Mouse (Mus musculus): Measurements from ENCODE around the gene Sfmbt2. TPM values are rescaled to one million over a fixed set of nuclear protein-coding genes. Genes with fewer than 3 reads are reported as not detected.

Sfmbt2 gene
- total RNA-seq, 1 experiment, result 43.7 TPM

DNA sequence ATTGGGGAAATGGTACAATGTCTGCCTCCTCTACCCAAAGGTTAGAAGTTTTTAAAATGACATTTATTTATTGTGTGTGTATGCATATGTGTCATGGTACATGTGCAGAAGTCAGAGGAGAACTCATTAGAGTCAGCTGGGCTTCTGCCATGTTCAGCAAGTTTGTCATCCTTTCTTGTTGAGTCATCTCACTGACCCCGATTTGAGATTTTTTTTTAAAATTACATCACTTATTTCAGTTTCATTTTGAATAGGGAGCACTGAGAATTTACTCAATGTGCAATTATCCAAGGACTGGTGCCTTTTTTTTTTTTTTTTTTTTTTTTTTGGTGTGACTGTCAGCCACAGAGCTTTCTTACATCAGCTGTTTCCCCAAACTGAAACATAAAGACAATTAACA is 19.2 kb upstream of the Sfmbt2 start:
- peaks cover 23% of the 10 kb centered on the region for H3K36me3 ChIP-seq (ENCODE audit: control insufficient read depth, insufficient read depth, low read length, poor library complexity, severe bottlenecking)
- no peak overlapping the region for H3K9ac ChIP-seq (ENCODE audit: insufficient read depth, low read depth, low read length, poor library complexity, severe bottlenecking)
- no peak overlapping the region for H3K4me3 ChIP-seq (ENCODE audit: insufficient read depth in 1 of 2, low read depth in 1 of 2, low read length in 2 of 2, poor library complexity in 1 of 2, severe bottlenecking in 1 of 2)
- DNase-seq (ENCODE audit: low read depth, low spot score), result no peak
- no peak overlapping the region for H3K27ac ChIP-seq (ENCODE audit: insufficient read depth, low read depth, low read length, poor library complexity, severe bottlenecking)
- H3K4me1 ChIP-seq (ENCODE audit: control insufficient read depth in 2 of 2, insufficient read depth in 2 of 2, low read length in 2 of 2, poor library complexity in 1 of 2), result peaks cover 0 to 2% of the 10 kb centered on the region in 2 experiments; a peak in 1 of 4 replicates
- no peak for TF ChIP-seq HCFC1 (IDR thresholded peaks at IDR 0.05; ENCODE audit: borderline replicate concordance, insufficient read depth, low read length)
- TF ChIP-seq CHD2 (IDR thresholded peaks at IDR 0.05; ENCODE audit: low read depth, low read length), result no peak
- TF ChIP-seq ZC3H11A (IDR thresholded peaks at IDR 0.05; ENCODE audit: borderline replicate concordance, low read depth, low read length), result no peak
- TF ChIP-seq MAFK (IDR thresholded peaks at IDR 0.05; ENCODE audit: insufficient read depth, low read depth, low read length), result no peak
- TF ChIP-seq ZNF384 (IDR thresholded peaks at IDR 0.05; ENCODE audit: low read depth, low read length), result no peak
- in situ Hi-C loops (cut with MboI; ENCODE audit: low sequenced_read_pairs in 2 of 2, unreplicated experiment in 2 of 2), result no loop called here
- no peaks in the 10 kb centered on the region for H3K9me3 ChIP-seq (ENCODE audit: control insufficient read depth, insufficient read depth, low read depth, low read length)

DNA sequence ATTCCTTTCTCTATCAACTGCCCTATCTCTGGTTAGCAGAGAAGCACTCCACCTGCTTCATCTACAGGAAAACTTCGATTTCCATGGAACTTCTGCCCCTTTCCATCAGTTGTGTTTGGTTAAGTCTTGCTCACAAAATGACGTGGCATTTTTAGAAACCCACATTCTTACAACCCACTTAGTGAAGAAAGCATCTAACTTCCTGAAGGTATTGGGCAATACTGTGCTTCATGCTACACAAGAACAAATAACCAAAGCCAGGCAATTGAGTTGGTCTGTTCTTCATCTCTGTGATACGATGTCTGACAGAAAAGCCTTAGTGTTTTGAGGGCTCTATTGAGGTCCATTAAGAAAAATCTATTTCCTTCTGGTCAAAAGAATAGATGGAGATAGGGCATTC is 17.4 kb upstream of the Sfmbt2 start:
- TF ChIP-seq MAFK (IDR thresholded peaks at IDR 0.05; ENCODE audit: insufficient read depth, low read depth, low read length), result no peak
- TF ChIP-seq ZNF384 (IDR thresholded peaks at IDR 0.05; ENCODE audit: low read depth, low read length), result no peak
- no peak for TF ChIP-seq HCFC1 (IDR thresholded peaks at IDR 0.05; ENCODE audit: borderline replicate concordance, insufficient read depth, low read length)
- TF ChIP-seq ZC3H11A (IDR thresholded peaks at IDR 0.05; ENCODE audit: borderline replicate concordance, low read depth, low read length), result no peak
- no peak for TF ChIP-seq CHD2 (IDR thresholded peaks at IDR 0.05; ENCODE audit: low read depth, low read length)
- H3K36me3 ChIP-seq (ENCODE audit: control insufficient read depth, insufficient read depth, low read length, poor library complexity, severe bottlenecking), result peaks cover 19% of the 10 kb centered on the region
- peaks cover 0 to 2% of the 10 kb centered on the region in 2 experiments; a peak in 1 of 4 replicates for H3K4me1 ChIP-seq (ENCODE audit: control insufficient read depth in 2 of 2, insufficient read depth in 2 of 2, low read length in 2 of 2, poor library complexity in 1 of 2)
- DNase-seq (ENCODE audit: low read depth, low spot score), result no peak
- no peak overlapping the region for H3K9ac ChIP-seq (ENCODE audit: insufficient read depth, low read depth, low read length, poor library complexity, severe bottlenecking)
- H3K4me3 ChIP-seq (ENCODE audit: insufficient read depth in 1 of 2, low read depth in 1 of 2, low read length in 2 of 2, poor library complexity in 1 of 2, severe bottlenecking in 1 of 2), result no peak overlapping the region
- in situ Hi-C loops (cut with MboI; ENCODE audit: low sequenced_read_pairs in 2 of 2, unreplicated experiment in 2 of 2), result no loop called here
- H3K27ac ChIP-seq (ENCODE audit: insufficient read depth, low read depth, low read length, poor library complexity, severe bottlenecking), result no peak overlapping the region
- H3K9me3 ChIP-seq (ENCODE audit: control insufficient read depth, insufficient read depth, low read depth, low read length), result no peaks in the 10 kb centered on the region

DNA sequence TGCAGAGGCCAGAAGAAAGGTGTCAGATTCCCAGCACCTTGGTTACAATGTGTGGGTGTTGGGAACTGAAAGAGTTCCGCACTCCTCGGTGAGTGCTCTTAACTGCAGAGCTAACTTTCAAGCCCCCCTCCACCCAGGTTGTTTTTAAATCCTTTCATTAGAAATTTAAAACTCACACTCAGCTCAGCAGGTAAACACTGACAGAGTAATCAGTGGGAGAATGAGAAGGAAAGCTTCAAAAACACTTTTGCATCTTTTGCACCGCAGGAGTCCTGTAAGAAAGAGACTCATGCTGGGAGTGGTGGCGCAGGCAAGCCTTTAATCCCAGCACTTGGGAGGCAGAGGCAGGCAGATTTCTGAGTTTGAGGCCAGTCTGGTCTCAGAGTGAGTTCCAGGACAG is 16.4 kb upstream of the Sfmbt2 start:
- no peak overlapping the region for H3K27ac ChIP-seq (ENCODE audit: insufficient read depth, low read depth, low read length, poor library complexity, severe bottlenecking)
- H3K4me3 ChIP-seq (ENCODE audit: insufficient read depth in 1 of 2, low read depth in 1 of 2, low read length in 2 of 2, poor library complexity in 1 of 2, severe bottlenecking in 1 of 2), result no peak overlapping the region
- no peak for TF ChIP-seq CHD2 (IDR thresholded peaks at IDR 0.05; ENCODE audit: low read depth, low read length)
- TF ChIP-seq MAFK (IDR thresholded peaks at IDR 0.05; ENCODE audit: insufficient read depth, low read depth, low read length), result no peak
- TF ChIP-seq ZC3H11A (IDR thresholded peaks at IDR 0.05; ENCODE audit: borderline replicate concordance, low read depth, low read length), result no peak
- TF ChIP-seq ZNF384 (IDR thresholded peaks at IDR 0.05; ENCODE audit: low read depth, low read length), result no peak
- H3K36me3 ChIP-seq (ENCODE audit: control insufficient read depth, insufficient read depth, low read length, poor library complexity, severe bottlenecking), result peaks cover 19% of the 10 kb centered on the region
- in situ Hi-C loops (cut with MboI; ENCODE audit: low sequenced_read_pairs in 2 of 2, unreplicated experiment in 2 of 2), result no loop called here
- DNase-seq (ENCODE audit: low read depth, low spot score), result peak; percentile 63
- no peaks in the 10 kb centered on the region for H3K9me3 ChIP-seq (ENCODE audit: control insufficient read depth, insufficient read depth, low read depth, low read length)
- no peak overlapping the region for H3K9ac ChIP-seq (ENCODE audit: insufficient read depth, low read depth, low read length, poor library complexity, severe bottlenecking)
- peaks cover 0 to 2% of the 10 kb centered on the region in 2 experiments; a peak in 1 of 4 replicates for H3K4me1 ChIP-seq (ENCODE audit: control insufficient read depth in 2 of 2, insufficient read depth in 2 of 2, low read length in 2 of 2, poor library complexity in 1 of 2)

DNA sequence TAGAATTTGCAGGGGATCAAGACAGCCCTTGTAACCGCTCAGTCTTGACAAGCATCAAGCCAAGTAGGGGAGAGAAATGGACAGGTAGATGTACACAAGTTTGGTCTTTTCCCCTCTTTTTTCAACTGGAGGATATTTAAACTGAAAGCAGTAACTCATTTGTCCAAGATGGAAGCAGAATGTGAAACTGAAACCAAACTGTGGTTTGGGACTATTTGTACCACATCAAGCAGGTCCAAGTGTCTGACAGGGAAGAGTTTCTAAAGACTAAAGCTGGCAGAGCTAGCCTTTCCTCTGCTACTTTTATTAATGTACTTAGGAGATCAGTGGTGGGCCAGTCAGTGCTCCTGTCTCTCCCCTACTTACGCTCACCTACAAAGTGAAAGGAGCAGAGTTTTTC is 10.4 kb upstream of the Sfmbt2 start:
- Histone ChIP-seq H3K9ac (ENCODE audit: insufficient read depth, low read depth, low read length, poor library complexity, severe bottlenecking) (no peak overlapping the region), H3K9me3 (ENCODE audit: control insufficient read depth, insufficient read depth, low read depth, low read length) (no peaks in the 10 kb centered on the region), H3K36me3 (ENCODE audit: control insufficient read depth, insufficient read depth, low read length, poor library complexity, severe bottlenecking) (peaks cover 22% of the 10 kb centered on the region), H3K4me1 (ENCODE audit: control insufficient read depth in 2 of 2, insufficient read depth in 2 of 2, low read length in 2 of 2, poor library complexity in 1 of 2) (peaks cover 0 to 6% of the 10 kb centered on the region in 2 experiments; a peak in 2 of 4 replicates), H3K27ac (ENCODE audit: insufficient read depth, low read depth, low read length, poor library complexity, severe bottlenecking) (no peak overlapping the region), H3K4me3 (ENCODE audit: insufficient read depth in 1 of 2, low read depth in 1 of 2, low read length in 2 of 2, poor library complexity in 1 of 2, severe bottlenecking in 1 of 2) (no peak overlapping the region)
- TF ChIP-seq CHD2 (IDR thresholded peaks at IDR 0.05; ENCODE audit: low read depth, low read length), result no peak
- no peak for TF ChIP-seq ZC3H11A (IDR thresholded peaks at IDR 0.05; ENCODE audit: borderline replicate concordance, low read depth, low read length)
- no peak for TF ChIP-seq HCFC1 (IDR thresholded peaks at IDR 0.05; ENCODE audit: borderline replicate concordance, insufficient read depth, low read length)
- TF ChIP-seq MAFK (IDR thresholded peaks at IDR 0.05; ENCODE audit: insufficient read depth, low read depth, low read length), result no peak
- TF ChIP-seq ZNF384 (IDR thresholded peaks at IDR 0.05; ENCODE audit: low read depth, low read length), result no peak
- in situ Hi-C loops (cut with MboI; ENCODE audit: low sequenced_read_pairs in 2 of 2, unreplicated experiment in 2 of 2), result no loop called here
- DNase-seq (ENCODE audit: low read depth, low spot score), result no peak

DNA sequence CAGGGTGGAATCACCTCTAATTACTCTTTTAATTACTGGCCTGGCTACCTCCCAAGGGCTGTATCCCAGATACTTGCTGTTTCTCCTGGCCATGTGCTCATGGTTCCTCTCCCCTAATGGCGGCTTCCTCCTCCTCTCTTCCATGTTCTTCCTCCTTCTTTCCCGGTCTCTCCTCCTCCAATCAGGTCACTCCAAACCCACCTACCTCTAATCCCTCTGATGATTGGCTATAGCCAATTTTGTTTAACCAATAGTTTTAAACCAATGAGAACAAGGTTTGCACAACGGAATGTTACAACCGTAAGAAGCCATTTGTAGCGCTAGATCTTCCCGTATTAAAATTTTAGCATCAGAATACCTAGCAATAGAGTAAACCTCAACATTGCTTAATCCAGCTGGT is 5.2 kb upstream of the Sfmbt2 start:
- Histone ChIP-seq H3K4me3 (ENCODE audit: insufficient read depth in 1 of 2, low read depth in 1 of 2, low read length in 2 of 2, poor library complexity in 1 of 2, severe bottlenecking in 1 of 2) (peak overlapping the region; percentile 75 to 78), H3K9me3 (ENCODE audit: control insufficient read depth, insufficient read depth, low read depth, low read length) (no peaks in the 10 kb centered on the region)
- in situ Hi-C loops (cut with MboI; ENCODE audit: low sequenced_read_pairs in 2 of 2, unreplicated experiment in 2 of 2), result no loop called here

More for the DNA sequence above, 5.2 kb upstream of the Sfmbt2 start:
- Histone ChIP-seq H3K27ac (ENCODE audit: insufficient read depth, low read depth, low read length, poor library complexity, severe bottlenecking) (no peak overlapping the region; the same call in 1 of the 2 replicates), H3K9ac (ENCODE audit: insufficient read depth, low read depth, low read length, poor library complexity, severe bottlenecking) (peak overlapping the region; percentile 92), H3K36me3 (ENCODE audit: control insufficient read depth, insufficient read depth, low read length, poor library complexity, severe bottlenecking) (peaks cover 14% of the 10 kb centered on the region; the same call in 1 of the 2 replicates), H3K4me1 (ENCODE audit: control insufficient read depth in 2 of 2, insufficient read depth in 2 of 2, low read length in 2 of 2, poor library complexity in 1 of 2) (peaks cover 0 to 6% of the 10 kb centered on the region in 2 experiments; a peak in 2 of 4 replicates)
- TF ChIP-seq HCFC1 (IDR thresholded peaks at IDR 0.05; ENCODE audit: borderline replicate concordance, insufficient read depth, low read length) (0 out of 2 replicates have a peak, but pooled peaks have one; percentile 24), MAFK (IDR thresholded peaks at IDR 0.05; ENCODE audit: insufficient read depth, low read depth, low read length) (no peak), CHD2 (IDR thresholded peaks at IDR 0.05; ENCODE audit: low read depth, low read length) (peak; percentile 91)
- DNase-seq (ENCODE audit: low read depth, low spot score), result peak; percentile 80

Measured in ES-E14 (cell line).